Mouse (Mus musculus) ES-E14 (cell line): ENCODE measurements around the gene Ccdc151.

Experiments
- ZC3H11A ChIP-seq: IDR thresholded peaks from 2 replicates; pipeline ENCODE4 v1.6.1; 2012; ENCODE audit warnings: low read depth, mild to moderate bottlenecking, inconsistent platforms, low read length, borderline replicate concordance
- ZNF384 ChIP-seq: IDR thresholded peaks from 2 replicates; pipeline ENCODE4 v1.6.1; 2012; ENCODE audit warnings: low read depth, low read length, inconsistent platforms

DNA sequence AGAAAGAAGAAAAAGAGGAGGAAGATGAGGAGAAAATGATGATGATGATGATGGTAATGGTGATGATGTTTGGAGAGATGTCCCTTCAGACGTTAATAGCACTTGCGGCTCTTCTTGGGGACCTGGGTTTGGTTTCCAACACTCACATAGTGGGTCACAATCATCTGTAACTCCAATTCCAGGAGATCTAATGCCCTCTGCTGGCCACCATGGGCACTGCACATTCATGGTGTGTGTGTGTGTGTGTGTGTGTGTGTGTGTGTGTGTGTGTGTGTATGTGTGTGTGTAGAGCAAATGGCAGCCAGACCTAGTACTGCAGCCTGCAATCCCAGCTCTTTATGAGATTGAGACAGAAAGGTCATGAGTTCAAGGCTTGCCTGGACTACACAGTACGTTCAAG is 50.5 kb downstream of the Ccdc151 start:
- TF ChIP-seq ZC3H11A: no peak
- no peak for TF ChIP-seq ZNF384
